ENCODE assay signal across 8 mouse cellular contexts in genomic region chr5:147583702-147584298, GRCm38 (mm10).
DNase-seq lines count a peak whose midpoint lies in the region; ATAC-seq lines count a peak whose summit lies in the region.

No protein-coding gene starts in this region.

- H3K36me3 ChIP-seq in kidney, embryonic 15.5 days, result no peaks in the 10 kb centered on the region
- H3K36me3 ChIP-seq in liver, embryonic 13.5 days, result no peaks in the 10 kb centered on the region

- H3K9me3 ChIP-seq in kidney, embryonic 15.5 days (replicated peaks), result no peaks in the 10 kb centered on the region
- H3K9me3 ChIP-seq in liver, embryonic 13.5 days (replicated peaks), result no peaks in the 10 kb centered on the region

- H3K4me3 ChIP-seq in kidney, embryonic 15.5 days (replicated peaks), result no peak overlapping the region
- no peak overlapping the region for H3K4me3 ChIP-seq in liver, embryonic 13.5 days (replicated peaks)

- no peaks in the 10 kb centered on the region for H3K27me3 ChIP-seq in kidney, embryonic 15.5 days
- no peaks in the 10 kb centered on the region for H3K27me3 ChIP-seq in liver, embryonic 13.5 days

- H3K4me2 ChIP-seq in kidney, embryonic 15.5 days, result peak overlapping the region; percentile 41
- H3K4me2 ChIP-seq in liver, embryonic 13.5 days, result no peak overlapping the region

- H3K9ac ChIP-seq in kidney, embryonic 15.5 days, result no peak overlapping the region
- H3K9ac ChIP-seq in liver, embryonic 13.5 days, result no peak overlapping the region

- peak; percentile 89 for ATAC-seq in common myeloid progenitor, adult 5-6 weeks (replicated peaks; ENCODE audit: low read depth, poor library complexity, severe bottlenecking)
- ATAC-seq in kidney, embryonic 15.5 days (replicated peaks; ENCODE audit: low FRiP score), result 0 out of 2 replicates have a peak, but pooled peaks have one; percentile 22
- ATAC-seq in liver, embryonic 13.5 days (ENCODE audit: low read depth), result no peak

- peak; percentile 55 for DNase-seq in CD4-positive helper T cell, adult 2 months (ENCODE audit: low read depth, low spot score)
- peak; percentile 67 to 93 for DNase-seq in adrenal gland, adult (ENCODE audit: inconsistent age in 2 of 2, low spot score in 1 of 2)
- peak; percentile 72 to 95 for DNase-seq in heart, adult 18-20 months
- peak; percentile 34 for DNase-seq in liver, embryonic 13.5 days
- DNase-seq in retina, embryonic 14.5 days (ENCODE audit: low spot score), result peak; percentile 84
- peak; percentile 55 to 75 for DNase-seq in thymus, postnatal 36 days

- 33% methylated on average over 14 of the region's 14 CpGs for WGBS in kidney, embryonic 15.5 days
- WGBS in liver, embryonic 13.5 days (ENCODE audit: insufficient replicate concordance), result 38% methylated on average over 14 of the region's 14 CpGs

- peak overlapping the region; percentile 38; the same call in 1 of the 2 replicates for H3K27ac ChIP-seq in kidney, embryonic 15.5 days
- H3K27ac ChIP-seq in liver, embryonic 13.5 days, result no peak overlapping the region

- H3K4me1 ChIP-seq in kidney, embryonic 15.5 days, result peaks cover 7% of the 10 kb centered on the region; the same call in 1 of the 2 replicates
- no peaks in the 10 kb centered on the region for H3K4me1 ChIP-seq in liver, embryonic 13.5 days (replicated peaks)

Comparison
In these comparisons a context has a peak if more than half of its experiments do, and no peak if none do; other contexts are left out.
1. DNase-seq: peak in every context shown above with its lines; median percentile 84 in retina, embryonic 14.5 days; 84 in heart, adult 18-20 months; 80 in adrenal gland, adult; 65 in thymus, postnatal 36 days; 55 in CD4-positive helper T cell, adult 2 months; 34 in liver, embryonic 13.5 days.